Mouse (Mus musculus) central nervous system, embryonic 14 days (tissue): ENCODE data around the gene Emc7. TPM values are rescaled to one million over a fixed set of nuclear protein-coding genes. Genes with fewer than 3 reads are reported as not detected.

ENCODE experiments used
- polyA plus RNA-seq: library from polyadenylated mRNA; depleted of rRNA; stranded (reverse); fragments of >200 nt; gene quantifications from 2 replicates; pipeline ENCODE4 v1.2.3, GENCODE M21; 2012; rRNA removed

Gene Emc7
- polyA plus RNA-seq: 10.5 and 11.7 TPM in 2 replicates

DNA sequence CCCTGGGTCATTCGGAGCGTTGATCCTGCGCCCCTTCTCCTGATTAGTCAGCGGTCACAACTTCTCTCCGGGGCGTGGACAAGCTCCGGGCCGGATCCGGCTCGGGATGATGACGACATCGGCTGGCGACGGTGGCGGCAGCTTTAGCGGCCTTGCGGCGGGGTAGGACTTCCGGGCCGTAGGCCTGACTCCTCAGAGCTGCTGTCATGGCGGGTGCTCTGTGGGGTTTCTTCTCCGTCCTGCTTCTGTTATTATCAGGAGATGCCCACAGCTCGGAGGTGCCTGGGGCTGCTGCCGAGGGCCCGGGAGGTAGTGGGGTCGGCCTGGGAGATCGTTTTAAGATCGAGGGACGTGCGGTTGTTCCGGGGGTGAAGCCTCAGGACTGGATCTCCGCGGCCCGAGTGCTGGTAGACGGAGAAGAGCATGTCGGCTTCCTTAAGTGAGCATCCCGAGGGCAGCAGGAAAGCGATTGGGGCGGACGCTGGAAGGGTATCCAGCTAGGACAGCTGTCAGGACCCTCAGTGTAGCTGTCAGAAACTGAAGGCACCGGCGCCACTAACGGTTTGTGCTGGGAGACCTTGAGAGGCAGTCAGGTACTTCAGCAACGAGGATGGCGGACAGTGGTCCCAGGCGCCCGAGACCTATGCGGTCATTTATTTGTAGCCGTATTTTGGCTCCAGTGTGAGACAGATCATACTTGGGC, at the start of gene Emc7:
Emc7 (plus strand) TSS at position 136 of the 703 bp plus-strand sequence.

DNA sequence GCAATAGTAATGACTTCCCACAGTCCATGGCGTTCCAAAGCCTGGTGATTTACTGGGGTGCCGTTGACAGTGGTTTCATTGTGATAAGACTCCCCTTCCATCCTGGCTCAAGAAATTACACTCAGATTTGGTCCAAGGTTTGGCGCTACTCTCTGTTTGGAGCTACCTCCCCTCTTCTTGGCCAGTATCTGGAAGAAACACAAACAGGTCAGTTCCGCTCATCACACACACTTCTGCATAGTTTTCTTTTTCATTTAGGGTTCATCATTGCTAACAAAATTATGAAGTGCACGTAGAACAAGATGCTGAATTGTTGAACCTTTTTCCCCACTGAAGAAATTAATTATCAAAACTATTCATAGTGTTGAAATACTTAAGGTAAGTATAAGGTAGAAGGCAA, 25.9 kb downstream of the Emc7 start, which contains the start of gene Chrm5:
Chrm5 (minus strand) TSS at position 101 of the 400 bp plus-strand sequence.

DNA sequence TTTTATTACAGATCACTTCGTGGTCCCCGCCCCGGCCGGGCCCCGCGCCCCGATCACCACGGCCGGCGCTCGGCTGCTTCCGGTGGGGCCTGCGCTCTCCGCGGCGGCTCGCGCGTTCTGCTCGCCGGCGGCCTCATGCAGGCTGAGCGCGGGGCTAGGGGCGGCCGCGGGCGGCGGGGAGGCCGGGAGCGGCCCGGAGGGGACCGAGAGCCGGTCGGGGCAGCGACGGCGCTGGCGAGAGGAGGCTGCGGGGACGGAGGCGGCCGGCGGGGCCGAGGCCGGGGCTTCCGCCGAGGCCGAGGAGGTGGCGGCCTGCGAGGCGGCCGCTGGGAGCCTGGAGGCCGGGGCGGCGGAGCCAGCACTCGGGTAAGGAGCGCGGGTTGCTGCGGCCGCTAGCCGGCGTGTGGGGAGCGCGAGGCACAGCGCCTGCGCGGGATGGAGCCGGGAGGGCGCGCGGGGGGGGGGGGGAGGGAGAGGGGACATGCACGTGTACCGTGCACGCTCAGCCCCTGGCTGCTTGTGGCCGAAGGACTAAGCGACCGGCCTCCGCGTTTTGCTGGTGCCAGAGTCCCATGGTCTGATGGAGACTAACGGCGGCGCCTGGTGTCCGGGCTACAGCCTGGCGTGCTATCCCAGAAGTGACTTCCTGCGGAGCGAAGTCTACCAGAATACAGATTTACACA, 38.2 kb downstream of the Emc7 start, which contains the start of gene Aven:
Aven (plus strand) TSS at position 109 of the 683 bp plus-strand sequence.

Other genes starting within 250 kb of the Emc7 start
- 45.3 and 55.0 TPM in 2 replicates for gene Lpcat4, start 215.5 kb upstream of the Emc7 start, polyA plus RNA-seq
- not detected in 2 replicates for gene Nutm1, start 195.7 kb upstream of the Emc7 start, polyA plus RNA-seq
- 123 and 138 TPM in 2 replicates for gene Nop10, start 193.1 kb upstream of the Emc7 start, polyA plus RNA-seq
- gene Slc12a6, start 189.2 kb upstream of the Emc7 start, polyA plus RNA-seq: 51.2 and 54.8 TPM in 2 replicates
- gene Gm21985, start 188.7 kb upstream of the Emc7 start, polyA plus RNA-seq: 0.07 TPM in 1 of 2 replicates, not detected in the other
- gene Emc4, start 87.0 kb upstream of the Emc7 start, polyA plus RNA-seq: 116 TPM in 2 replicates
- 17.1 and 18.3 TPM in 2 replicates for gene Katnbl1, start 75.8 kb upstream of the Emc7 start, polyA plus RNA-seq
- gene Chrm5, start 25.8 kb downstream of the Emc7 start, polyA plus RNA-seq: 0.20 and 0.33 TPM in 2 replicates
- gene Aven, start 38.0 kb downstream of the Emc7 start, polyA plus RNA-seq: 7.0 and 8.6 TPM in 2 replicates